Mouse (Mus musculus) kidney, adult 10 weeks (tissue): ENCODE measurements around the gene Asb3. TPM values are rescaled to one million over a fixed set of nuclear protein-coding genes. Genes with fewer than 3 reads are reported as not detected.

Experiments
- polyA plus RNA-seq: library from polyadenylated mRNA; stranded (reverse); fragments of 350-450 nt; fragmentation: Illumina TruSeq; extraction: RNeasy Lipid Tissue Mini Kit (QIAGEN cat#74804); gene quantifications from one replicate; pipeline ENCODE4 v1.2.3, GENCODE M21; 2014; ENCODE audit warnings: low read depth, low replicate concordance

Gene Asb3
- 18.4 TPM for polyA plus RNA-seq

GRCm38 (mm10) chr11:30885171-30885871 is at the start of gene Asb3, which contains the start of gene Gpr75:
Gene Asb3 (plus strand): TSS chr11:30885416.
Gene Gpr75 (plus strand): TSS chr11:30885358.

GRCm38 (mm10) chr11:30954279-30954725 is 69.1 kb downstream of the Asb3 start, which contains the start of gene Erlec1:
Gene Erlec1 (minus strand): TSS chr11:30954335.

GRCm38 (mm10) chr11:30985877-30986624 is 100.8 kb downstream of the Asb3 start, which contains the start of gene Chac2:
Gene Chac2 (minus strand): TSS chr11:30986350.

Other genes starting within 250 kb of the Asb3 start
- gene Acyp2, start 235.8 kb upstream of the Asb3 start, polyA plus RNA-seq = 52.3 TPM
- gene Psme4, start 113.7 kb upstream of the Asb3 start, polyA plus RNA-seq = 194 TPM
- not detected for gene Gpr75, start 58 bp upstream of the Asb3 start, polyA plus RNA-seq
- gene Erlec1, start 68.9 kb downstream of the Asb3 start, polyA plus RNA-seq = 192 TPM
- 154 TPM for gene Chac2, start 100.9 kb downstream of the Asb3 start, polyA plus RNA-seq